Mouse (Mus musculus): ENCODE results near the gene Atp5b.

Gene Atp5b

DNA sequence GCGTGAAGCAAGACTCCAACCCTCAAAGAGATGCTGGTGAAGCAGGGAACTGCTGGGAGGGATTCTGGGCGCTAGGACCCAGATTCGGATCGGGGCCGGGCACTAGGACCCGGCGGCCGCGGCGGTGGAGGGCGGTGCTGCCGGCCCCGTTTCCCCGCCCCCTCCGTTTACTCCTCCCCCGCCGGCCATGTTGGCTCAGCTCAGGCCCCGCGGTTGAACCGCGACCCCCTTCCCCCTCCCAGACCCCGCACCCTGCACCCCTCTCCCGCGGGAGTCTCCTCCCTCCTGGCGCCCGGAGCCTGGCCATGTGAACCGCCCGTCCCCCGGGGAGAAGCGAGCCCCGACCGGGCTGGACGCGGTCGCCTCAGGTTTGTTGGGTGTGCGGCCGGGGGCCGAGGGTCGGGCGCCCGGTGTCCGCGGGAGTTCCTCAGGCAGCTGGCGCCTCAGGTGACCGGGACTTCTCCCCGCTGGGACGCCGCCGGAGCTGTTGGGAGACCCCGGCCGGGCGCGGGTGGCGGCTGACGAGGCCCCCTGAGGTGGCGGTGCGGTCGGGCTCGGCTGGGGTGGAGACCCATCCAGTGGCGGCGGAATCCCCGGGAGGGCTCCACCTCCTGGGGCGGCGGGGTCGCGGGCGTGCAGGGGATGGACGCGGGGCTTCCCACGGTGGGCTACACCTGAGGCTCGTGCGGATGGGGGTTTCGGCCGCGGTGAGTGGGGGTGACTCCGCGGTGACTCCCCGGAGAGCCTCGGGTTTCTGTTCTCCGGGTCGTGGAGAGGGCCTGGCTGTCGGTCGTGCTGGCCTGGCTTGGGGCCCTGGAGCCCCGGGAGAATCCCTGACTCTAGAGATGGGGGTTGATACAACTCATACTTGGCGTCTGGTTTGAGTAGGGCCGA is 13.9 kb downstream of the Atp5b start:
- peak; percentile 73 to 75 for DNase-seq (ENCODE audit: low spot score in 2 of 2)

DNA sequence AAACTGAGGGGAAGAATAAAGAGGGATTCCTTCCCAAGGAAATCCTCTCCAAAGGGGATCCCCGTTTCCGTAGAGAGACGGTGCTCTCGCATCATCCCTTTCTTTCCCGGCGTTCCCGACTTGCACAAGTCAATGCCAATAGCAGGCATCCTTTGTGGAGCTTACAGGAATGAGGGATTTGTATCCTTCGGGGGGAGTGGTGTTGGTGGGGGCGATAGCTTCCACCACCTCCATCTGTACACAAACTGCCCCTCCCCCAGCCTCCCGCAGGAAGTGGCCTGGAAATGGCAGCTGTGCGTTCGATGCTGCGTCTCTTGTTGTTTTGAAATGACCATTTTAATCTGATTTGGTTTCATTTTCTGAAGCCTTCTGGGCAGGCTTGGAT is 14.5 kb downstream of the Atp5b start:
- peak in 1 of 2 experiments; percentile 40 for DNase-seq (ENCODE audit: low spot score in 2 of 2)

DNA sequence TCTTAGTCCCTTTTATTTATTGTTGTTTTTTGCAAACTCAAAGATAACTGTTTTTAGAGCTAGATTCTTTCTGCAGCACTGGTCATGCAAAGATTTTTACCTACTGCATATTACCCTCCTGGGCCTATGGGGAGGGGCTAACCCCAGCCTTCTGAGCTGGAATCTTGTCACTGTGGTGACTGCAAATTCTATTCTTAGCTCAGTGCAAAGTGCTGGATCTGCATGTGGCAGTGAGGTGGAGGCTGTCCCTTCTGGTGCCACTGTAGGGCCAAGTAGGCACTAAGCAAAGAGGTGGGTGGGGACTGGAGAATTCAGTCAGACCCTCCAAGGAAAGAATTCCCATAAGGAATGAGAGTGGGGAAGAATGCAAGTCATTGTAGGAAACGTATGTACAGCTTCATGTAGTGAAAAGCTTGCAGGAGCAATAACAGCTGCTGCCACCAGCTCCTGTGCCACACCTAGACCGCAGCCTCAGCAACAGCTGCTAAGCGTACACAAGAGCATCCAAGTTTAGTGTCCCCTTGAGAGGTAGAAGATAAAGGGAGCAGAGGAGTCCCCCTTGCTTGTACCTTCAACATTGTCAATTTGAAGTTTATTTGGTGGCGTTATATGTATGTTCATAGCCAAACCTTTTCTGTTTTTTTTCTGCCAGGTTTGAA is 27.2 kb downstream of the Atp5b start:
- DNase-seq (ENCODE audit: low spot score in 2 of 2): no peak

DNA sequence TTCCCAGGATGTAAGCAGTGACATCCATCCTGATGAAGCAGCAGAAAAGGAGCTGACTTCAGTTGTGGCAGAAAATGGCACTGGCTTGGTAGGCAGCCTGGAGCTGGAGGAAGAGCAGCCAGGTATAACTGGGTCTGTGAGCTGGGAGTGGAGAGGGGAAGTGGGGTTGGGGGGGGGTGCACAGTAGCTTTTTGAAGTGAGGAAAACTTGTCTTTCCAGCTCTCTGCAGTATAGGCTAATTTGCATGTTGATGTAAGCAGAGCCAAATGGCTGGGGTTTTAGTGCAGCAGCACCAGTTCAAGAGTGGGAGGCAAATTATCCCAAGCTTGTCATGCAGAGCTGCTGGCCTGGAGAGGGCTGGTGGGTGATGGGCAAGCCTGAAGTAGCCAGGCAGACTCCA is 28.2 kb downstream of the Atp5b start:
- no peak for DNase-seq (ENCODE audit: low spot score in 2 of 2)

DNA sequence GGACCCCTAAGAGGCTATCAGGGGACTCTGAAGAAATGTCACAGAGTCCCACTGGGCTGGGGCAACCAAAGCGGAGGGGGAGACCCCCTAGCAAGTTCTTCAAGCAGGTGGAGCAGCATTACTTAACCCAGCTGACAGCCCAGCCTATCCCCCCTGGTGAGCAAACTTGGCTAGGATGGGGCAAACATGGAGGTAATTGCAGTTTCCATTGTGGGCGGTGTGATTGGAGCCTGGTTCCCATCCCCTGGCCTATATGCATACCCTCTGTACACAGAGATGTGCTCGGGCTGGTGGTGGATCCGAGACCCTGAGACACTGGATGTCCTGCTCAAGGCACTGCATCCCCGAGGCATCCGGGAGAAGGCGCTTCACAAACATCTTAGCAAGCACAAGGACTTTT is 40.8 kb downstream of the Atp5b start:
- DNase-seq (ENCODE audit: low spot score in 2 of 2): no peak

DNA sequence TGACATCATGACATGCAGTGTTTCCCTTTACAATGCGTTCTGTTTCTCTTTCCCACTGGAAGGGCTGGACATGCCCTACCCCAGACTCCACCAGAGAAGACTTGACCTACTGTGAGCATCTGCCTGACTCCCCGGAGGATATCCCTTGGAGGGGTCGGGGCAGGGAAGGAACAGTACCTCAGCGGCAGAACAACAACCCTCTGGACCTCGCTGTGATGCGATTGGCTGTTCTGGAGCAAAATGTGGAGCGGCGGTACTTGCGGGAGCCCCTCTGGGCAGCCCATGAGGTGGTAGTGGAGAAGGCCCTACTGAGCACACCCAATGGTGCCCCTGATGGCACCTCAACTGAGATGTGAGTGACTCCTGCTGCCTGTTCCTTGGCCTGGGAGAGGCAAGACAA is 41.8 kb downstream of the Atp5b start:
- DNase-seq (ENCODE audit: low spot score in 2 of 2): no peak

DNA sequence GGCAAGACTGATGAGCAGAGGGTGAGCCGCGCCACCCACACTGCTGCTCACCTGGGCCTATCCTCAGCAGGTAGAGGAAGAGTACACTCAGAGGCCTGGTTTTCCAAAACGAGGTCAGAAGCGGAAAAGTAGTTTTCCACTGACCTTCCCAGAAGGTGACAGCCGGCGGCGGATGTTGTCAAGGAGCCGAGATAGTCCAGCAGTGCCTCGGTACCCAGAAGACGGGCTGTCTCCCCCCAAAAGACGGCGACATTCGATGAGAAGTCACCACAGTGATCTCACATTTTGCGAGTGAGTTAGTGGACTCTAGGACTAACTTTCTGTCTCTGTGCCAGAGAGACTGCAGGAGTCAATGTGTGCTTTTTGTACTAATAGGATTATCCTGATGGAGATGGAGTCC is 42.9 kb downstream of the Atp5b start:
- no peak for DNase-seq (ENCODE audit: low spot score in 2 of 2)

DNA sequence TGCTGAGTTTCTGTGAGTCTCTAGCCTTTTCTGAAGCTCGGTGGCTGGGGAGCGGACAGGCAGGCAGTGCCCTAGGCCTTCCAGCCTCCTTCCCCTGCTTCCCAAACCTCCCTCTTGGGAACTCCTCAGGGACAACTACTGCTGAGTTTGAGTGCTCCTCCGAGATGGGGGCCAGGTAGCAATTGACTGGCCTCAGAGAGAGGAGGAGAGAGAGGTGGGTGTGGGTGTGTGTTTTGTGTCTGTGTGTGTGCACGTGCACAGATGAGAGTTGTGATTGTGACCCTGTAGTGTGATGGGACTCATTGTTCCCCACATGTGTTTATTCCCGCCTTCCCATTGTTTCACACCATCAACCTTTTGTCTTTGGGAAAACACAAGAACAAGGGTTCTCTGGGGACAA is 44.4 kb downstream of the Atp5b start:
- no peak for DNase-seq (ENCODE audit: low spot score in 2 of 2)

DNA sequence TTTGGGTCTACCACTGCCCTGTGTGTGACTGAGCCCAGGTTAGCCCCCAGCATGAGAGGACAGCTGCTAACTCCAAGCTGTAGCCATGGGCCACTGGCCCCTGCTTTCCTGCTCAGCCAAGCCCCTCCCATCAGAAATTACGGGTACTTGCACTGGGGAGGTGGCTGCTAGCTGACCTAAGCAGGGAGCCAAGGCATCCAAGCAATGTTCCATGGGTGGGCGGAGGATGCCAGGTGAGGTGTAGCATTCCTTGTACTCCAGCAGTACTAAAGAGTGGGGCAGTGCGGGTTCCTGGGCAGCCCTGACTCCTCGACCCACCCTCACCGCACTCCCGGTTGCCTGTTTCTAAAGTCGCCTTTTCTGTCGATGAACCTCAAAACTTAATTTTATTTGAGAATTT is 45.1 kb downstream of the Atp5b start:
- DNase-seq (ENCODE audit: low spot score in 2 of 2): no peak

DNA sequence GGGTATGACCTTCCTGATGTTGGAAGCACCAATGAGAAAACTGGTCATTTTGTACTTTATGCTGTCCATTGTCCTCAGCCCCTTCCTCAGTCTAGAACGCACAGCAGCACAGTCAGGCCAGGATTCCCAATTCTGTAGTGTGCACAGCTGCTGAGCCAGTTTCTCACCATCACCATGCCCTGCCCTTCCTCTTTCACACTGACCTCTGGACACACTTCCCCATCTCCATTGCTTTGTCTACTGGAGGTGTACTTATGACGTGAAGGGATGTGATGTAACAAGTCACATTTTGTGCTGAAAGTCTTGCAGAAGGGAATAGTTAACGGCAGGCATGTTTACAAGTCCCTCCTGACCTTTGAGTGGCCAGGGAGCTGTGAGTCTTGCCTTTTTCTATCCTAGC is 48.2 kb downstream of the Atp5b start:
- DNase-seq (ENCODE audit: low spot score in 2 of 2): no peak

DNA sequence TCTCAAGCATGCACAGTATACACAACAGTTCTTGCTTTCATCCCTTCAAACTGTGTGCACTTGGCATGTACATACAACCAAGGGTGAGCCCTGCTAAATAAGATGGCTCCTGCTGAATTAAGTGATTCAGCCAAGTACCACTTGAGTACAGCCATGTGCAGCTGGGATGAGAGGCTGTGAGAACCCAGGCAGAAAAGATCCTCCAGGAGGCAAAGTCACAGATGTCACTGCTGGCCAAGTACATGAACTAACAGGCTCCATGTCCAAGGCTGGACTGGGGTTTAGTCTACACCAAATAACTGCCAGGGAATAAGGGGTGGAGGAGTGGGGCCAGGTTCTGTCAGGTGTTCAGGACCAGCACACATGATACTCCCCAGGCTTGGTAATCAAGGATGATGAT is 48.7 kb downstream of the Atp5b start:
- DNase-seq (ENCODE audit: low spot score in 2 of 2): no peak

DNA sequence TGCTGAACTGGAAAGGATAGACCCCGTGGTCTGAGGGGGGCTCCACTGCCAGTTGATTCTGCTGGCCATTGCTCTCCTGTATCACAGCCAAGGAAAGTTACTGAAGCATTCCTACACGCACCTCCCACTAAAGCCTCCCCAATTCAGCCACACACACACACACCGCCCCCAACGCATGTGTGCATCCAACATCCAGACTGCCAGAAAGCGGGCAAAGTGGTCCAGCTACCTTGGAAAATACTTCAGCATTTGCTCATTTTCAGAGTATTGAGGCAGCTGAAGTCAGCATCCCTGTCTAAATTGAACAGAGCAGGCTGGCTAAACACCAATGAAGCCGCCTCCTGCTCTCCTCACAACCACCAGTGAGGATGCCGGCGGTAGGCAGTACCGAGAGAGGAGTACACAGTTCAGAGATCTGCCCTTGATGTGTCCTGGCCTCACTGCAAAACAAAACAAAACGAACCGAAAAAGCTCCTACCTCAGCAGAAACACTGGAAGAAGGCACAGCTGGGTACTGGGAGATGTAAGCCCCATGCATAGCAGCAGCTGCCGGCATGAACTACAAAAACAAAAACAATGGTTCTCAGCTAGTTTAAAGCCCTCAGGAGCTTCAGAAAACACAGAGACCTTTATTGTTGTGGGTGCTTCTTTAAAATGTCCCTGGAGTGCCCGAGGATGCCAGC is 50.7 kb downstream of the Atp5b start:
- DNase-seq (ENCODE audit: low spot score in 2 of 2): peak; percentile 73 to 79

DNA sequence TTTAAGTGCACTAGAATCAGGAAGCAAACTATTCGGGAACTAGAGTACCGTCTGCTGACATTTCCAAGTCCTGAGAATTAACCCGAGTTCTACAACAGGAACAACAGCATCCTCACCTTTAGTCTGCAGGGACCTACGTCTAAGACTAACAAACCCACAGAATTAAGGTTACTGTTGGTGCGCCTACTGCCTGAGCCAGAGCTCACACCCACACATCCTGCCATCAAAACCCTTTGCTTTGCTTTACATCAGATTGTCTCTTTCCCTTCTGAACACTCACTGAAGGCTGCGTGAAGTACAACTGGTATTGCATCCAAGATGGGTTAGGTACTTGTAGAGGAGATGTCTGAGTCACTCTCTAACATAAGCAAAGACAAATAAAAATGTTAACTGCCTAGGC is 52.3 kb downstream of the Atp5b start:
- DNase-seq (ENCODE audit: low spot score in 2 of 2): no peak

Measured in right cerebral cortex, postnatal 36 days (tissue).